Mouse (Mus musculus) mammary gland, adult 2 months (tissue): Measurements from ENCODE around the gene Pcsk5. TPM values are rescaled to one million over a fixed set of nuclear protein-coding genes. Genes with fewer than 3 reads are reported as not detected.

Source experiments
- polyA plus RNA-seq: library from polyadenylated mRNA; depleted of rRNA; stranded (reverse); fragments of >200 nt; gene quantifications from 2 replicates; pipeline ENCODE4 v1.2.3, GENCODE M21; 2012; ENCODE audit warnings: low replicate concordance; rRNA removed

Gene Pcsk5
- polyA plus RNA-seq, result 6.3 and 7.0 TPM in 2 replicates

GRCm38 (mm10) chr19:17837471-17837859 is at the start of gene Pcsk5:
Gene Pcsk5, minus strand, starts transcription at chr19:17837632.

GRCm38 (mm10) chr19:17393841-17394591 is 443.4 kb downstream of the Pcsk5 start, which contains the start of gene Rfk:
Gene Rfk, plus strand, starts transcription at chr19:17394043.

